Mouse (Mus musculus) liver, postnatal 0 days (tissue): ENCODE measurements around the gene Tspo.

Experiments used
- CTCF ChIP-seq: sonication (generic); IDR thresholded peaks from 2 replicates; pipeline ENCODE4 v1.5.1; 2016; ENCODE audit warnings: antibody characterized with exemption, low read depth
- EP300 ChIP-seq: IDR thresholded peaks from 2 replicates; pipeline ENCODE4 v1.6.1; 2016; ENCODE audit warnings: antibody characterized with exemption, low read depth, mild to moderate bottlenecking

- no peak for TF ChIP-seq CTCF
- TF ChIP-seq EP300 = no peak
Measured at GRCm38 (mm10) chr15:83603426-83603825, 40.0 kb downstream of the Tspo start.
